Mouse (Mus musculus) small intestine, adult 2 months (tissue): ENCODE results near the gene Amot. TPM values are rescaled to one million over a fixed set of nuclear protein-coding genes. Genes with fewer than 3 reads are reported as not detected.

Source experiments
- H3K27ac ChIP-seq: fragments of 200-500 bp; 2 replicates; pipeline ENCODE4 v1.5.1; 2012; ENCODE audit warnings: low read depth, low read length, control low read depth, inconsistent platforms; ENCODE audit not compliant: insufficient read depth
- H3K27me3 ChIP-seq: fragments of 200-500 bp; 2 replicates; pipeline ENCODE4 v1.6.1; 2012; ENCODE audit warnings: mild to moderate bottlenecking, moderate library complexity, low read length, inconsistent platforms; ENCODE audit not compliant: control insufficient read depth, insufficient read depth
- H3K36me3 ChIP-seq: fragments of 200-500 bp; 2 replicates; pipeline ENCODE4 v1.6.1; 2012; ENCODE audit warnings: mild to moderate bottlenecking, low read length, control low read depth, inconsistent platforms; ENCODE audit not compliant: control insufficient read depth, insufficient read depth
- H3K4me1 ChIP-seq: fragments of 200-500 bp; 2 replicates; pipeline ENCODE4 v1.6.1; 2012; ENCODE audit warnings: low read length, inconsistent platforms, mixed read lengths; ENCODE audit not compliant: control insufficient read depth, insufficient read depth, insufficient read length
- H3K4me3 ChIP-seq: fragments of 200-500 bp; 2 replicates; pipeline ENCODE4 v1.5.1; 2012; ENCODE audit warnings: low read depth, mild to moderate bottlenecking, control low read depth, inconsistent platforms, low read length, moderate library complexity
- CTCF ChIP-seq: fragments of 200-500 bp; IDR thresholded peaks from 2 replicates; pipeline ENCODE4 v1.5.1; 2012; ENCODE audit warnings: low read depth, mild to moderate bottlenecking, control low read depth, inconsistent platforms, low read length, moderate library complexity, mixed read lengths; ENCODE audit not compliant: insufficient replicate concordance, insufficient read length; ENCODE audit errors: extremely low read depth
- POLR2A ChIP-seq: fragments of 200-500 bp; IDR thresholded peaks from 2 replicates; pipeline ENCODE4 v1.6.1; 2012; ENCODE audit warnings: low read depth, mild to moderate bottlenecking, control low read depth, inconsistent platforms, low read length, moderate library complexity
- WGBS: fragments of 180-500 bp; shearing (Covaris S2); methylation state at CpG from one replicate; pipeline ENCODE4 v1.1.7; 2018; 5-methylcytosine and 5-hydroxymethylcytosine counted together
- polyA plus RNA-seq: library from polyadenylated mRNA; depleted of rRNA; stranded (reverse); fragments of >200 nt; gene quantifications from 2 replicates; pipeline ENCODE4 v1.2.3, GENCODE M21; 2012

Amot gene
- polyA plus RNA-seq, 1 experiment: 12.1 TPM

DNA sequence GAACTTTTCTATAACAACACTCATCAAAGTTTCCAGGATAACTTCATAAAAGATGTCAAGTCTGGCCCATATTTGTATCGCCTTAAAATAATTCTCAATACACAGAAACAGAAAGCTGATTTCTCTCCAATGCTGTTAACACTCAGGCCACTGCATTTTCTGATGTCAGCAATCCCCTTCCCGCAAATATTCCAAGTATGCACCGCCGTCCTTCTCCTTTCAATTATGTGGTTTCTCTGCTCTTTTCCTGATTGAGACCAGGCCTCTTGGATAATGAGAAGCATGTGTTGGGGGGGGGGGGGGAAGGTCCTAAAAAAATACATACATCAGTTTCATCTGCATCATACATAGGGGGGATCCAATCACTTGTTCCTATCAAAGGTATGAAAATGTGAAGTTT lies 6.3 kb downstream of the Amot start:
- 84% methylated on average over 4 of the region's 4 CpGs for WGBS
- Histone ChIP-seq H3K4me1 (0 out of 2 replicates have a peak, but pooled peaks cover 1% of the 10 kb centered on the region), H3K36me3 (no peaks in the 10 kb centered on the region), H3K27ac (no peak overlapping the region), H3K27me3 (no peaks in the 10 kb centered on the region), H3K4me3 (no peak overlapping the region)
- TF ChIP-seq POLR2A (no peak), CTCF (no peak)

- no peaks in the 10 kb centered on the region for H3K36me3 ChIP-seq
- no peak overlapping the region for H3K27ac ChIP-seq
- H3K4me1 ChIP-seq: 0 out of 2 replicates have a peak, but pooled peaks cover 1% of the 10 kb centered on the region
- no peak overlapping the region for H3K4me3 ChIP-seq
- TF ChIP-seq POLR2A: no peak
- no peak for TF ChIP-seq CTCF
- WGBS: 34% methylated on average over 6 of the region's 6 CpGs
- no peaks in the 10 kb centered on the region for H3K27me3 ChIP-seq
Observed at GRCm38 (mm10) chrX:145497486-145497885, 7.5 kb downstream of the Amot start.

- Histone ChIP-seq H3K4me1 (peaks cover 1% of the 10 kb centered on the region; the same call in 1 of the 2 replicates), H3K36me3 (no peaks in the 10 kb centered on the region), H3K27ac (no peak overlapping the region), H3K4me3 (no peak overlapping the region), H3K27me3 (no peaks in the 10 kb centered on the region)
- WGBS: 97% methylated on average over 4 of the region's 4 CpGs
- no peak for TF ChIP-seq CTCF
- TF ChIP-seq POLR2A: no peak
Observed at GRCm38 (mm10) chrX:145495381-145495780, 9.6 kb downstream of the Amot start.

- no peak overlapping the region for H3K4me3 ChIP-seq
- 23% methylated on average over 1 of the region's 1 CpGs for WGBS
- TF ChIP-seq CTCF (no peak), POLR2A (no peak)
- 0 out of 2 replicates have a peak, but pooled peaks cover 2% of the 10 kb centered on the region for H3K36me3 ChIP-seq
- H3K4me1 ChIP-seq: no peaks in the 10 kb centered on the region; the same call in 1 of the 2 replicates
- no peak overlapping the region for H3K27ac ChIP-seq
- no peaks in the 10 kb centered on the region for H3K27me3 ChIP-seq
Observed at GRCm38 (mm10) chrX:145490821-145491220, 14.2 kb downstream of the Amot start.

GRCm38 (mm10) chrX:145490417-145490816 lies 14.6 kb downstream of the Amot start:
- TF ChIP-seq CTCF: no peak
- TF ChIP-seq POLR2A: no peak

GRCm38 (mm10) chrX:145489950-145490349 lies 15.0 kb downstream of the Amot start:
- Histone ChIP-seq H3K36me3 (0 out of 2 replicates have a peak, but pooled peaks cover 2% of the 10 kb centered on the region), H3K27me3 (no peaks in the 10 kb centered on the region), H3K4me3 (no peak overlapping the region), H3K27ac (no peak overlapping the region), H3K4me1 (no peaks in the 10 kb centered on the region; the same call in 1 of the 2 replicates)
- WGBS: 85% methylated on average over 5 of the region's 5 CpGs
- no peak for TF ChIP-seq CTCF
- TF ChIP-seq POLR2A: no peak

More at GRCm38 (mm10) chrX:145490417-145490816, 14.6 kb downstream of the Amot start:
- 54% methylated on average over 3 of the region's 3 CpGs for WGBS
- no peaks in the 10 kb centered on the region; the same call in 1 of the 2 replicates for H3K4me1 ChIP-seq
- no peak overlapping the region for H3K27ac ChIP-seq
- no peaks in the 10 kb centered on the region for H3K27me3 ChIP-seq
- H3K36me3 ChIP-seq: 0 out of 2 replicates have a peak, but pooled peaks cover 2% of the 10 kb centered on the region
- H3K4me3 ChIP-seq: no peak overlapping the region

GRCm38 (mm10) chrX:145485495-145485894 lies 19.5 kb downstream of the Amot start:
- no peak for TF ChIP-seq CTCF
- no peak for TF ChIP-seq POLR2A
- Histone ChIP-seq H3K36me3 (0 out of 2 replicates have a peak, but pooled peaks cover 2% of the 10 kb centered on the region), H3K4me3 (no peak overlapping the region), H3K27ac (no peak overlapping the region), H3K4me1 (no peaks in the 10 kb centered on the region; the same call in 1 of the 2 replicates), H3K27me3 (no peaks in the 10 kb centered on the region)
- WGBS: 32% methylated on average over 4 of the region's 4 CpGs
